Mouse (Mus musculus) ES-E14 (cell line): ENCODE results near the gene Itsn1.

ENCODE experiments used
- CHD2 ChIP-seq: IDR thresholded peaks from 2 replicates; pipeline ENCODE4 v1.6.1; 2014; ENCODE audit warnings: mild to moderate bottlenecking, low read depth, low read length, inconsistent platforms
- MAFK ChIP-seq: IDR thresholded peaks from 2 replicates; pipeline ENCODE4 v1.6.1; 2014; ENCODE audit warnings: mild to moderate bottlenecking, low read depth, low read length, inconsistent platforms; ENCODE audit not compliant: insufficient read depth
- ZC3H11A ChIP-seq: IDR thresholded peaks from 2 replicates; pipeline ENCODE4 v1.6.1; 2012; ENCODE audit warnings: low read depth, mild to moderate bottlenecking, inconsistent platforms, low read length, borderline replicate concordance

GRCm38 (mm10) chr16:91811876-91812275, 82.8 kb downstream of the Itsn1 start:
- no peak for TF ChIP-seq CHD2
- no peak for TF ChIP-seq MAFK
- no peak for TF ChIP-seq ZC3H11A
